Mouse (Mus musculus) layer of hippocampus, postnatal 25 days (tissue): ENCODE data around the gene Sc5d. TPM values are rescaled to one million over a fixed set of nuclear protein-coding genes. Genes with fewer than 3 reads are reported as not detected.

ENCODE experiments used
- DNase-seq, 2 experiments: peaks; one replicate each; pipeline ENCODE4 v3.0.0; 2022; ENCODE audit warnings: mixed read lengths in 2 of 2, low spot score in 1 of 2; ENCODE audit errors: extremely low spot score in 1 of 2
- total RNA-seq, 2 experiments: library from RNA; stranded (reverse); gene quantifications; 2 replicates each; pipeline ENCODE4 v1.2.3; 2021

Sc5d gene
- total RNA-seq, 2 experiments from 2014 or later: 54.5 to 65.4 TPM

- DNase-seq: peak; percentile 17 to 26
Measured at GRCm38 (mm10) chr9:42263709-42264111, 346 bp downstream of the Sc5d start.

GRCm38 (mm10) chr9:42260481-42260880 is 3.6 kb downstream of the Sc5d start:
- DNase-seq: no peak

GRCm38 (mm10) chr9:42249112-42249511 is 14.9 kb downstream of the Sc5d start:
- DNase-seq: no peak

GRCm38 (mm10) chr9:42246688-42247087 is 17.4 kb downstream of the Sc5d start:
- no peak for DNase-seq

- DNase-seq: no peak
Measured at GRCm38 (mm10) chr9:42244173-42244572, 19.9 kb downstream of the Sc5d start.

GRCm38 (mm10) chr9:42241021-42241420 is 23.0 kb downstream of the Sc5d start:
- DNase-seq: no peak

GRCm38 (mm10) chr9:42240583-42240992 is 23.5 kb downstream of the Sc5d start:
- peak; percentile 31 to 51 for DNase-seq

GRCm38 (mm10) chr9:42238827-42239226 is 25.2 kb downstream of the Sc5d start:
- no peak for DNase-seq

GRCm38 (mm10) chr9:42231116-42231515 is 32.9 kb downstream of the Sc5d start:
- no peak for DNase-seq

GRCm38 (mm10) chr9:42230333-42230732 is 33.7 kb downstream of the Sc5d start:
- no peak for DNase-seq

GRCm38 (mm10) chr9:42229465-42230110 is 34.5 kb downstream of the Sc5d start:
- DNase-seq: no peak

- DNase-seq: no peak
Measured at GRCm38 (mm10) chr9:42227804-42228203, 36.3 kb downstream of the Sc5d start.

- DNase-seq: no peak
Measured at GRCm38 (mm10) chr9:42219001-42219660, 44.9 kb downstream of the Sc5d start.

GRCm38 (mm10) chr9:42217685-42218084 is 46.4 kb downstream of the Sc5d start:
- DNase-seq: no peak

GRCm38 (mm10) chr9:42214116-42214515 is 49.9 kb downstream of the Sc5d start:
- DNase-seq: no peak

GRCm38 (mm10) chr9:42213142-42213541 is 50.9 kb downstream of the Sc5d start:
- no peak for DNase-seq

- no peak for DNase-seq
Measured at GRCm38 (mm10) chr9:42209666-42210065, 54.4 kb downstream of the Sc5d start.

GRCm38 (mm10) chr9:42208463-42208862 is 55.6 kb downstream of the Sc5d start:
- peak in 1 of 2 experiments; percentile 64 for DNase-seq

- DNase-seq: no peak
Measured at GRCm38 (mm10) chr9:42206750-42207149, 57.3 kb downstream of the Sc5d start.

- DNase-seq: no peak
Measured at GRCm38 (mm10) chr9:42202271-42202670, 61.8 kb downstream of the Sc5d start.
